Mouse (Mus musculus) olfactory bulb, adult 2 months (tissue): ENCODE results near the gene Gemin5. TPM values are rescaled to one million over a fixed set of nuclear protein-coding genes. Genes with fewer than 3 reads are reported as not detected.

ENCODE experiments used
- H3K27ac ChIP-seq: fragments of 200-500 bp; 2 replicates; pipeline ENCODE4 v1.5.1; 2012; ENCODE audit warnings: low read depth, low read length; ENCODE audit not compliant: insufficient read depth
- H3K4me1 ChIP-seq: fragments of 200-500 bp; 2 replicates; pipeline ENCODE4 v1.6.1; 2012; ENCODE audit warnings: low read length; ENCODE audit not compliant: control insufficient read depth, insufficient read depth
- H3K4me3 ChIP-seq: fragments of 200-500 bp; 2 replicates; pipeline ENCODE4 v1.5.1; 2012; ENCODE audit warnings: mild to moderate bottlenecking, low read depth, low read length, moderate library complexity; ENCODE audit not compliant: insufficient read depth
- CTCF ChIP-seq: fragments of 200-500 bp; IDR thresholded peaks from 2 replicates; pipeline ENCODE4 v1.5.1; 2012; ENCODE audit warnings: low read depth, mild to moderate bottlenecking, low read length, moderate library complexity; ENCODE audit not compliant: insufficient read depth
- POLR2A ChIP-seq: fragments of 200-500 bp; IDR thresholded peaks from 2 replicates; pipeline ENCODE4 v1.6.1; 2012; ENCODE audit warnings: mild to moderate bottlenecking, low read depth, low read length, moderate library complexity; ENCODE audit not compliant: insufficient read depth
- WGBS: fragments of 180-500 bp; shearing (Covaris S2); methylation state at CpG from one replicate; pipeline ENCODE4 v1.1.7; 2018; 5-methylcytosine and 5-hydroxymethylcytosine counted together
- polyA plus RNA-seq: library from polyadenylated mRNA; stranded (reverse); fragments of >200 nt; gene quantifications from 2 replicates; pipeline ENCODE4 v1.2.4, GENCODE M21; 2012; ENCODE audit warnings: low replicate concordance; ENCODE audit not compliant: missing spikeins, insufficient read depth, insufficient read length

The Gemin5 gene
- polyA plus RNA-seq, 1 experiment, result not detected

- no peak overlapping the region for H3K27ac ChIP-seq
- no peak overlapping the region for H3K4me3 ChIP-seq
- TF ChIP-seq POLR2A, result no peak
- TF ChIP-seq CTCF, result no peak
- H3K4me1 ChIP-seq, result peaks cover 5% of the 10 kb centered on the region; the same call in 1 of the 2 replicates
- WGBS, result 86% methylated on average over 3 of the region's 3 CpGs
These were observed 95.4 kb downstream of the Gemin5 start for GRCm38 (mm10) chr11:58072978-58073377.

Other genes with a start within 250 kb of the Gemin5 start
- not detected in 2 replicates for gene Larp1, start 159.5 kb downstream of the Gemin5 start, polyA plus RNA-seq
- not detected in 2 replicates for gene Gm12248, start 75.4 kb downstream of the Gemin5 start, polyA plus RNA-seq
- not detected in 2 replicates for gene Cnot8, start 64.4 kb downstream of the Gemin5 start, polyA plus RNA-seq
- not detected in 2 replicates for gene Mrpl22, start 3.1 kb upstream of the Gemin5 start, polyA plus RNA-seq
- gene Igtp, start 31.0 kb upstream of the Gemin5 start, polyA plus RNA-seq, result not detected in 2 replicates
- not detected in 2 replicates for gene Irgm2, start 31.1 kb upstream of the Gemin5 start, polyA plus RNA-seq
- not detected in 2 replicates for gene 4930438A08Rik, start 106.3 kb upstream of the Gemin5 start, polyA plus RNA-seq
- gene Zfp692, start 138.5 kb upstream of the Gemin5 start, polyA plus RNA-seq, result not detected in 2 replicates
- gene Zfp672, start 161.8 kb upstream of the Gemin5 start, polyA plus RNA-seq, result not detected in 2 replicates
- gene Sh3bp5l, start 162.2 kb upstream of the Gemin5 start, polyA plus RNA-seq, result not detected in 2 replicates
- not detected in 2 replicates for gene Lypd8, start 210.5 kb upstream of the Gemin5 start, polyA plus RNA-seq